Mouse (Mus musculus) E14TG2a.4 (cell line): ENCODE measurements around the gene Vasn.
A peak's percentile ranks its signal among the peaks of the same experiment; 100 is the strongest.
"Not testable (repeated sequence)": the region's sequence is repeated elsewhere in the genome, so short reads cannot be mapped to it uniquely, and the experiment has no call there.

Experiments
- H3K27me3 ChIP-seq: 2 replicates; pipeline ENCODE4 v1.6.1; 2014; ENCODE audit warnings: low read length, control low read depth; ENCODE audit not compliant: insufficient read depth
- H3K36me3 ChIP-seq: 2 replicates; pipeline ENCODE4 v1.6.1; 2014; ENCODE audit warnings: low read length, control low read depth; ENCODE audit not compliant: insufficient read depth
- H3K4me1 ChIP-seq: replicated peaks from 2 replicates; pipeline ENCODE4 v1.6.1; 2014; ENCODE audit warnings: low read depth, low read length, control low read depth
- H3K4me3 ChIP-seq: replicated peaks from 2 replicates; pipeline ENCODE4 v1.5.1; 2014; ENCODE audit warnings: mild to moderate bottlenecking, low read length
- H3K9me3 ChIP-seq: 2 replicates; pipeline ENCODE4 v1.6.1; 2014; ENCODE audit warnings: low read length, control low read depth
- CTCF ChIP-seq: conservative IDR thresholded peaks from 2 replicates; pipeline ENCODE4 v1.5.1; 2014; ENCODE audit warnings: low read length
- NANOG ChIP-seq: IDR thresholded peaks from 2 replicates; pipeline ENCODE4 v1.6.1; 2014; ENCODE audit warnings: borderline replicate concordance, low read length, mixed read lengths
- POU5F1 ChIP-seq: IDR thresholded peaks from 2 replicates; pipeline ENCODE4 v1.6.1; 2014; ENCODE audit warnings: low read length, borderline replicate concordance

Vasn gene

DNA sequence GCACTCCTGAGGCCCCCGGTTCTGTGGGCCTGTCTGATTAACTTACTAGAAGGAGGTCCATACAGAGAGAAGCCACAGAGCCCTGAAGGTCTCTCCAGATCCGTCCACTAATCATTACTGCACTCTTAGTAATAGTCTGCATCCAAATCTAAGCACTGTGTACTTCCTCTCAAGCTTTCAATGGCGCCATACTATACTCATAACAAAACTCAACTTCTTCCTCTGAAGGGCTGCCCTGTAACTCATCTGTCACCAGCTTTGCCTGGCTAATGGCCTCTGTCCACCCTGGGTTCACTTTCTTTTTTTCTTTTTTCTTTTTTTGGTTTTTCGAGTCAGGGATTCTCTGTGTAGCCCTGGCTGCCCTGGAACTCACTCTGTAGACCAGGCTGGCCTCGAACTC is 38.3 kb downstream of the Vasn start:
- H3K4me1 ChIP-seq, result peaks cover 28% of the 10 kb centered on the region
- TF ChIP-seq NANOG (no peak), CTCF (no peak), POU5F1 (no peak)
- peaks cover 41% of the 10 kb centered on the region for H3K36me3 ChIP-seq
- peak overlapping the region; percentile 92; the same call in 1 of the 2 replicates for H3K4me3 ChIP-seq
- no peaks in the 10 kb centered on the region for H3K9me3 ChIP-seq
- H3K27me3 ChIP-seq, result no peaks in the 10 kb centered on the region

DNA sequence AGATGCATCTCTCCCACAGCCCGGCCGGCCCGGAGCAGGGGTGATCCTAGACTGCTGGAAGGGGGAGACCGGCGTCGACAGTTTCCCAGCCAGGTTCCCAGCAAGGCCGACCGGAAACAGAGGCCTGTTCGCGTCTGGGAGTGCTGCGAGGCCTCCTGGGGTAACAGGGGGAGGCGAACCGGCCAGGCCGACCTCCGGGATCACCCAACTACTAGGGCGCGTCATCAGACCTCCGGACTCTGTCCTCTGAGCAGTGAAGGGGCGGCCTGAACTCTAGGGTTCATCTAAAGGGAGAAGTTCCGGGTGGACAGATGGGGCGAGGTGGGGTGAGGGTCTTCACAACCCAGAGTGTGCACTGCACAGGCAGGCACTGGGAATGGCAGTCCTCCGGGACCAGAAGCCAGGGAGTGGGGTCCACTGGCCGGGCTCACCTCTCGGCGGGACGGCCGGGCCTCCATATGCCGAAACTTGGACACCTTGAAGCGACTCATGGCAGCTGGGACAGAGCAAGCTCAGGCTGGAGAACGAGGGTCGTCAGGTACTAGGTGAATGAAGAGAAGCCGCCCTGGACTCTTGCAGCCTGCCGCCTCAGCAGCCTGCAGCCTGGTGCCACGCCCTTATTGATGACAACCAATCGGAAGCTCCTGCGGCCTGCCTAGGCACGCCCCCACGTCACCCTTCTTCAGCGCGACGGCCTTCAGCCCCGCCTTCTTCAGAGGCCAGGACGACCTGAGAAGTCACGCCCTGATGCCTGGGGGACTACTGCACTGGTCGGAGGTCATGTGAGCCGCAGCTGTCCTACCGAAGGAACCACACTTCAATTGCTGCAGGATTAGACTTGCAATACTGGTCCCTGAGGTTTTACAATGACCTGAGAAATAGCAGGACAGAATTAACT is 39.6 kb downstream of the Vasn start, which contains the start of gene Coro7:
Gene Coro7, minus strand, starts transcription at position 657 of the 898 bp plus-strand sequence.
- H3K36me3 ChIP-seq, result peaks cover 31% of the 10 kb centered on the region
- peaks cover 28% of the 10 kb centered on the region for H3K4me1 ChIP-seq
- no peaks in the 10 kb centered on the region for H3K27me3 ChIP-seq
- no peaks in the 10 kb centered on the region for H3K9me3 ChIP-seq
- TF ChIP-seq NANOG (no peak), POU5F1 (no peak), CTCF (no peak)
- H3K4me3 ChIP-seq, result peak within 1 kb of the TSS; percentile 92

DNA sequence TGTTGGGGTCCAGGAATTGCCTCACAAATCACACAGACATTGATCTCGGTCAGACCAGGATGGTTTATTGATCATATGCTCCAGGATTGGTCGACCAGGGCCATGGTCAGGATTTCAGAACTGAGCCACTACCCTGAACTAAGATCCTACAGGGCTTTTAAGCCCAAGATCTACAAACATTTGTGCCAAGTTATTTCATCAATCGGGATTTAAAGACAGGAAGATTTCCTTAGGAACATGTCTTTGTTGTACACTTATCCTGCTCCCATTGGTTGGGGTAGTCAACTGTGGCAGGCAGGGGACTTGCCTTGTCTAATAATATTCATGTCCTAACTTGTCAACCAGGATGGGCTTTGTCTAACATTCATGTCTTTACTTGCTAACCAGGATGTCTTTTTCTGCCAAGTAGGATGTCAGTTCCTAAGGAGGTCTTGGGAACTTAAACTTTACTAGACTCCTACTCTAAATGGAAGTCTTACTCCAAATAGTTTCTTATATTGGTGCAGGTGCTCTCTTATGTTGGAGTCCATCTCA is 41.2 kb downstream of the Vasn start:
- H3K27me3 ChIP-seq, H3K9me3 ChIP-seq, H3K4me3 ChIP-seq: not testable (repeated sequence)
- peaks cover 44% of the 10 kb centered on the region for H3K4me1 ChIP-seq
- H3K36me3 ChIP-seq, result peaks cover 24% of the 10 kb centered on the region

DNA sequence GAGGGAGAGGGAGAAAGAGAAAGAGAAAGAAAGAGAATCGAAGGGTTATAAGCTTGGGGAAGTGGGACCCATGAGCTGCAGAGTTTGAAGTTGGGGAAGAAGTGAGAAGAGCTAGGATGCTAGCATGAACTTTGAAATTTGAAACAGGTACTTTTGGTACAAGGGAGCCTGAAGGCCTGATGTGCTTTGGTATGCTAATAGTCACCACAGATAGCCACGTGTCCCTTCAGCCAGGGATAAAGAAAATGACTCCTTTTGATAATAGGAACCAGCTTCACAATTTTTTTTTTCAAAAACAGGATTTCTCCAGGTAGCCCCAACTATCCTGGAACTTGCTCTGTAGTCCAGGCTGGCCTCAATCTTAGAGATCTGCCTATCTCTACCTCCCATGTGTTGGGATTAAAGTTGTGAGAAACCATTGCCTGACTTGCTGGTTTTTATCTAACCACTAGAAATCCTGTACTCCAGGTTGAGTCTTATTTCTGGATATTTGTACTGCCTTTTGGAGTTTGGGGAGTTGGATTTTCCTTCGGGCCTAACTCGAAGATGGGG is 43.0 kb downstream of the Vasn start:
- peaks cover 47% of the 10 kb centered on the region for H3K4me1 ChIP-seq
- H3K36me3 ChIP-seq, result peaks cover 22% of the 10 kb centered on the region
- H3K27me3 ChIP-seq, result no peaks in the 10 kb centered on the region
- H3K4me3 ChIP-seq, result peak overlapping the region; percentile 100; the same call in 1 of the 2 replicates
- no peak for TF ChIP-seq POU5F1
- TF ChIP-seq NANOG, result no peak
- TF ChIP-seq CTCF, result no peak
- no peaks in the 10 kb centered on the region for H3K9me3 ChIP-seq

DNA sequence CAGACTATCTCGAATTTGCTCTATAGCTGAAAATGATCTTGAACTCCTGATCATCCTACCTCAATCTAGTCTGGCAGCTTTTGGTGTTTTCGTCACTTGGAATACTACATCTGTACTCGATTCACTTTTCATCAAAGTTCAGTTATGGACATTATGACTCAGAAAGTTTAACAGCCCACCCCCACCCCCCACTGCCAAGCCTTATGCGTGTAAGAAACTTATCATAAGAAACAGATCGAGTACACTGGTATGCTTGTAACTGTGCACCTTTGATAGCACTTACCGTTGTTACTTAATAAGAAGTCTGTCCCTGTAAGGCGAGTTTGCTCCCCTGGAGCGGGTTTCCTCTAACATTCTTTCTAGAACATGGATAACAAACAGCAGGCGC is 43.4 kb downstream of the Vasn start:
- H3K4me3 ChIP-seq, result peak overlapping the region; percentile 100
- peaks cover 42% of the 10 kb centered on the region for H3K4me1 ChIP-seq
- TF ChIP-seq CTCF (no peak), NANOG (no peak), POU5F1 (no peak)
- H3K36me3 ChIP-seq, result peaks cover 26% of the 10 kb centered on the region
- H3K9me3 ChIP-seq, result no peaks in the 10 kb centered on the region
- H3K27me3 ChIP-seq, result no peaks in the 10 kb centered on the region

DNA sequence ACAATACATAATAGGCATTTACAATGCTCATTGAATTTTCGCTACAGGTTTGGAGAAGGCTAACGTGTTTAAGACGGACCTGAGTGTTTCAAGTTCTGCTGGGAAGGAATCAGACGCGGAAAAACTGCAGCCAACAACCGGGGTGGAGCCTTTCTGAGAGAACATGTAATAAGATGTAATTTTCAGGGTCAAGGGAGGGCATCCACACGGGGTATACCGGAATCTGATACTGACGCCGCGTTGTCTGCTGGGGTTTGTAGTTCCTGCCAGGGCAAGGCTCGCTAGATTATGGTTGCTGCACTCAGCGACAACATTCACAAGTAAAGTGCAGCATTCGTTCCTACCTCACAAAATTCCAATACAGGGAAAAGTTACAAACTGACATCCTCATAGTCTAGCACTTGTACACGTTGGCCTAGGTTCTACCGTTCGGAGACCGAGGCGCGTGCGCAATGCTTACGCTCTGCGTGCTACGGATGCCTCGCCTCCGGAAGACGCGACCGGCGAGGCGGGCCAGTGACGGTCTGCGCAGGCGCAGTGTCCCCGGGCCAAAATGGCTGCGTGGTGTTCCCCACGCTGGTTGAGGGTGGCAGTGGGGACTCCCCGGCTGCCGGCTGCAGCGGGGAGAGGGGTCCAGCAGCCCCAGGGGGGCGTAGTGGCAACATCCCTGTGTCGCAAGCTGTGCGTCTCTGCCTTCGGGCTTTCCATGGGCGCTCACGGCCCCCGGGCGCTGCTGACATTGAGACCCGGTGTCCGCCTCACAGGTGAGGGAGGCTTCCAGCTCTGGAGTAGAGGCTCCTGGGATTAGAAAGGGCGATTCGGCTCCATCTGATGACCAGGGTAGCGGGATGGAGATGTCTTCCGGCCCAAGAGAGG is 44.1 kb downstream of the Vasn start:
- Histone ChIP-seq H3K36me3 (peaks cover 31% of the 10 kb centered on the region), H3K4me1 (peaks cover 36% of the 10 kb centered on the region), H3K4me3 (peak overlapping the region; percentile 100), H3K27me3 (no peaks in the 10 kb centered on the region), H3K9me3 (no peaks in the 10 kb centered on the region)
- no peak for TF ChIP-seq POU5F1
- TF ChIP-seq NANOG, result no peak
- TF ChIP-seq CTCF, result no peak

DNA sequence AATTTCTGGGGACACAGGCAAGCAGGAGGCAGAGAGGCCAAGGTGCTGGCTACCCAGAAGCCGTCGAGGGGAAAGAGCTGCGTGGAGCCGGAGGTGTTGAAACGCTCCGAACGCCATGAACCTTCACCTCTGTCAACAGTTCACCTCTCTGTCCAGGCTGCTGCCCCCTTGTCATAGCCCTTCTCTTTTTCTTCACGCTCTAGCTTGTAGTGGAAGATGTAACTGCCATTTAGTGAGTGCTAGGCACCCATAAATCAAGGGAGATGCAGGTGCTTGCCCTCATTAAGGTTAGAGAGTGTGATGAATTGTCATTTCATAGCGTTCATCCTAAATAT is 44.7 kb downstream of the Vasn start:
- peak overlapping the region; percentile 100 for H3K4me3 ChIP-seq

GRCm38 (mm10) chr16:4689371-4689770 is 49.6 kb downstream of the Vasn start:
- H3K4me3 ChIP-seq, H3K27me3 ChIP-seq, H3K9me3 ChIP-seq: not testable (repeated sequence)
- Histone ChIP-seq H3K36me3 (peaks cover 87% of the 10 kb centered on the region), H3K4me1 (peaks cover 20% of the 10 kb centered on the region)
- TF ChIP-seq CTCF, result peak; percentile 25

More for the DNA sequence above, 44.7 kb downstream of the Vasn start:
- H3K9me3 ChIP-seq, result no peaks in the 10 kb centered on the region
- peaks cover 34% of the 10 kb centered on the region for H3K4me1 ChIP-seq
- TF ChIP-seq NANOG, result no peak
- no peak for TF ChIP-seq CTCF
- TF ChIP-seq POU5F1, result no peak
- H3K27me3 ChIP-seq, result no peaks in the 10 kb centered on the region
- H3K36me3 ChIP-seq, result peaks cover 37% of the 10 kb centered on the region
